Mouse (Mus musculus) testis, adult 2 months (tissue): ENCODE data around the gene Hyal1. TPM values are rescaled to one million over a fixed set of nuclear protein-coding genes. Genes with fewer than 3 reads are reported as not detected.

ENCODE experiments used
- H3K27ac ChIP-seq: fragments of 200-500 bp; 2 replicates; pipeline ENCODE4 v1.5.1; 2012; ENCODE audit warnings: low read depth, low read length; ENCODE audit not compliant: control insufficient read depth, insufficient read depth
- H3K27me3 ChIP-seq: fragments of 200-500 bp; 2 replicates; pipeline ENCODE4 v1.6.1; 2012; ENCODE audit warnings: mild to moderate bottlenecking, low read length, moderate library complexity; ENCODE audit not compliant: control insufficient read depth, insufficient read depth
- H3K36me3 ChIP-seq: fragments of 200-500 bp; 2 replicates; pipeline ENCODE4 v1.6.1; 2012; ENCODE audit warnings: mild to moderate bottlenecking, low read length; ENCODE audit not compliant: control insufficient read depth, insufficient read depth
- H3K4me1 ChIP-seq: fragments of 200-500 bp; 2 replicates; pipeline ENCODE4 v1.6.1; 2012; ENCODE audit warnings: low read length; ENCODE audit not compliant: control insufficient read depth, insufficient read depth
- H3K4me3 ChIP-seq: fragments of 200-500 bp; 2 replicates; pipeline ENCODE4 v1.5.1; 2012; ENCODE audit warnings: low read depth, mild to moderate bottlenecking, low read length, moderate library complexity, mixed read lengths; ENCODE audit not compliant: control insufficient read depth
- CTCF ChIP-seq: fragments of 200-500 bp; IDR thresholded peaks from 2 replicates; pipeline ENCODE4 v1.5.1; 2012; ENCODE audit warnings: low read depth, mild to moderate bottlenecking, inconsistent platforms, low read length, moderate library complexity; ENCODE audit not compliant: control insufficient read depth, insufficient read depth, insufficient replicate concordance
- POLR2A ChIP-seq: fragments of 200-500 bp; IDR thresholded peaks from 2 replicates; pipeline ENCODE4 v1.6.1; 2012; ENCODE audit warnings: low read depth, mild to moderate bottlenecking, inconsistent platforms, low read length, moderate library complexity; ENCODE audit not compliant: control insufficient read depth
- polyA plus RNA-seq: library from polyadenylated mRNA; depleted of rRNA; stranded (reverse); fragments of >200 nt; gene quantifications from 2 replicates; pipeline ENCODE4 v1.2.3, GENCODE M21; 2012

Hyal1 gene
- polyA plus RNA-seq, 1 experiment, result 4.0 TPM

DNA sequence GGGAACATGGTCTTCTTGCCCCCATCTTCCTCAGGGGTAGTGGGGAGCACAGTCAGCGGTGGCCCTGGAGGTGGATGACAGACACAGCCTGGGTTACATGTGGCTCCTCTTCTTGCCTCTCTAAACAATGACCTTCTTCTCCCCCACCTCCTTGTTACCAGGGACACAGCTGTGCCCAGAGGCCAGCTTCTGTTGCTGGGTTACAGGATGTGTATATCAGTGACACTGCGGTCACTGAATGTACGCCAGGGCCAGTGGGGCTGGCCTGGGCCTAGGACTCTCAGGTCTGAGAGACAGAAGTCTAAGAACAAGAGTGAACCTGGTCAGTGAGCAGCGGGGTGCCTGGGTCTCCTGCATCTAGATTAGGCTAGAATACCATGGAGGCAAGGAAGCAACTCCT, 38.3 kb downstream of the Hyal1 start:
- H3K36me3 ChIP-seq, result no peaks in the 10 kb centered on the region
- H3K4me1 ChIP-seq, result peaks cover 11% of the 10 kb centered on the region
- TF ChIP-seq POLR2A, result no peak
- TF ChIP-seq CTCF, result no peak
- no peak overlapping the region for H3K4me3 ChIP-seq
- no peak overlapping the region for H3K27ac ChIP-seq
- H3K27me3 ChIP-seq, result no peaks in the 10 kb centered on the region

DNA sequence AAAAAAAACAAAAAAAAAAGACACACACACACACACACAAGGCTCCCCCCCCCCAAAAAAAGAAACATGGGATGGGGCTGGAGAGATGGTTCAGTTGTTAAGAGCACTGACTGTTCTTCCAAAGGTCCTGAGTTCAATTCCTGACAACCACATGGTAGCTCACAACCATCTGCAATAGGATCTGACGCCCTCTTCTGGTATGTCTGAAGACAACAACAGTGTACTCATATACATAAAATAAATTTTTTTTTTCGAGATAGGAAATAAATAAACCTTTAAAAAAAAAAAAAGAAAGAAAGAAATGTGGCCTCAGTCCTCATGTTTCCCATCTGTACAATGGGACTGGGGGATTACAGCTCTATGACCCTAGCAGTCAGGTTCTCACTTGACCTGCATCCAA, 40.7 kb downstream of the Hyal1 start:
- H3K27ac ChIP-seq, result no peak overlapping the region
- no peaks in the 10 kb centered on the region for H3K27me3 ChIP-seq
- H3K4me3 ChIP-seq, result no peak overlapping the region
- no peaks in the 10 kb centered on the region for H3K36me3 ChIP-seq
- no peaks in the 10 kb centered on the region for H3K4me1 ChIP-seq
- no peak for TF ChIP-seq CTCF
- no peak for TF ChIP-seq POLR2A

DNA sequence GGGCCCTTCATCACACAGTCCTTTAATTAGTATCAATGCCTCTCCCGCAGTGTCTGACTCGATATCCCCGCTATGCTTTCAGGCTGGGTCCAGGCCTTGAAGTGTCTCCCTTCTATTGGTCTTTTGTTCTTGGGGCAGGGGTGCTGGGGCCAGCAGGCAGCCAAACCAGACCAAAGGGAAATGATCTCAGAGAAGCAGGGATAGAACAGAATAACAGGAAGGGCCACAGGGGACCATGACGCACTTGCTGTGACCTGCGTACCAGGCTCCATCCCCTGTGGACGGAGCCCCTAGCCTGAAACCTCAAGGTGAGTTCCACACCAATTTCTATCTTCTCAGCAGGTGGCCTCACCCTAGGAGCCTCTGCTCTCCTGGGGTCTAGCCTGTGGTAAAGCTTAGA, 41.4 kb downstream of the Hyal1 start:
- Histone ChIP-seq H3K4me3 (no peak overlapping the region), H3K36me3 (no peaks in the 10 kb centered on the region), H3K4me1 (no peaks in the 10 kb centered on the region), H3K27ac (no peak overlapping the region), H3K27me3 (no peaks in the 10 kb centered on the region)
- TF ChIP-seq CTCF, result no peak
- TF ChIP-seq POLR2A, result no peak

DNA sequence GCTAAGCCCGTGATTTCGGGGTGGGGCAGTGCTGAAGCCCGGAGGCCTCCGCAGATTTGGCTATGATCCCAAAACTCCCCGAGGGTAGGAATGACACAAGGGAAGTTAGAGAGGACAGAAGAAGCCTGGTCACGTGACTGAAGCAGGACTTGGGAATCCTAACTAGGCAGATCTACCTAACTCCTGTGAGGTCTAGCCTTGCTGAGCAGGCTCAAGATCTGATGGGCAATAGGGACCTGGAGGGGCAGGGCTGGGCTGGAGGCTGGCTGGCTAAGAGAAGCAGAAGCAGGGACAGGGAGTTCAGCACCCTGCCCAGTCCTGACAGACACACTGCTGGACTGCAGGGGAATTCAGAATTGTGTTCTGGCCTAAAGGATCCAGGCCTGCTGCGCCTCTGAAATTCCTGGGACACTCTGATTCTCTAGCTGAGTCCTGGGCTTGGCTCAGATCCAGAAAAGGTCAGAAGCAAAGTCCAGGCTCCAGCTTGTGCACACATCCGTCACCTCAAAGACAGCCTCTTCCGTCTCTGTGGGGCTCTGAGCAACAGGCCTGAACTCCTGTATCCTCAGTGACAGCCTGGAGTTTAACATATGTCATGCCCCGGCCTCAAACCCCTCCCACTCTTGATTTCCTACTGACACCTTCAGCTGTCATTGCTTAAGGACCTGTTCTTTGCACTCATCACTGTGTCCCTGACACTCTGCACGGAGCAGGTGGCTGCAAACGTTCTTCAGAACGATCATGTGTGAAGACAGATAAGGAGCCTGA, 42.2 kb downstream of the Hyal1 start:
- TF ChIP-seq CTCF (no peak), POLR2A (no peak)
- Histone ChIP-seq H3K36me3 (no peaks in the 10 kb centered on the region), H3K27ac (no peak overlapping the region), H3K4me3 (no peak overlapping the region), H3K27me3 (no peaks in the 10 kb centered on the region), H3K4me1 (no peaks in the 10 kb centered on the region)

DNA sequence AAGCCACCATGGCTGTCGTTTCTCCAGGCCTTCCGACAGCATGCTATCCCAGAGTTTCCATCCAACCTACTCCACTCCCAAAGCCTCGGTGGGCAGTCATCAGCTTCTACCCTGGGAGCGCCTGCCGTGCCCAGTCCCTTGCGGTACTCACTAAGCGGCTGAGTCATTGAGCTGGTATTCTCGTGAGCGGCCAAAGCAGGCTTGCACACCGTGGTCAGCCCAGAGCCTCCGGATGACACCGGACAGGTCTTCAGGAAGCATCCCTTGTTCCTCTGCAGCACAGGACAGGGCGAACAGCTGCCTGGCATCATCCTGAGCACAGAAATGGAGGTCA, 42.8 kb downstream of the Hyal1 start:
- Histone ChIP-seq H3K27me3 (no peaks in the 10 kb centered on the region), H3K36me3 (no peaks in the 10 kb centered on the region), H3K4me3 (no peak overlapping the region), H3K27ac (no peak overlapping the region), H3K4me1 (no peaks in the 10 kb centered on the region)
- no peak for TF ChIP-seq POLR2A
- TF ChIP-seq CTCF, result no peak

DNA sequence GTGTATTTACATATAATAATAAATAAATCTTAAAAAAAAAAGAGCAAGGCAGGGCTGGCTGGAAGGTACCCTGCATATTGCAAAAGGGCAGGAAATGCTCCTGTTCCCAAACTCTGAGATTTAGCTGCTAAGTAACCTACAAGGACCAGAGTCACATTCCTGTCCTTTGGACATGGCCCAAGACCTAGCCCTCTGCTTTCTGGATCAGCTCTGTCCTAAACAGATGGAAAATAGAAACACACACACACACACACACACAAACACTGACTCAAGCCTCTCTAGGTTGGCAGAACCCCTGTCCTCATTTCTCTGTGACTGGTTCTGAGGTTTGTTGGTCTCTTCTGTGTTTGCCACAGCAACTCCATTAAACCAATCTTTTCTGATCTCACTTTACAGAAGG, 44.2 kb downstream of the Hyal1 start:
- no peak overlapping the region for H3K4me3 ChIP-seq
- H3K27ac ChIP-seq, result no peak overlapping the region
- no peaks in the 10 kb centered on the region for H3K27me3 ChIP-seq
- no peaks in the 10 kb centered on the region for H3K36me3 ChIP-seq
- no peaks in the 10 kb centered on the region; the same call in 1 of the 2 replicates for H3K4me1 ChIP-seq
- TF ChIP-seq CTCF (no peak), POLR2A (no peak)

DNA sequence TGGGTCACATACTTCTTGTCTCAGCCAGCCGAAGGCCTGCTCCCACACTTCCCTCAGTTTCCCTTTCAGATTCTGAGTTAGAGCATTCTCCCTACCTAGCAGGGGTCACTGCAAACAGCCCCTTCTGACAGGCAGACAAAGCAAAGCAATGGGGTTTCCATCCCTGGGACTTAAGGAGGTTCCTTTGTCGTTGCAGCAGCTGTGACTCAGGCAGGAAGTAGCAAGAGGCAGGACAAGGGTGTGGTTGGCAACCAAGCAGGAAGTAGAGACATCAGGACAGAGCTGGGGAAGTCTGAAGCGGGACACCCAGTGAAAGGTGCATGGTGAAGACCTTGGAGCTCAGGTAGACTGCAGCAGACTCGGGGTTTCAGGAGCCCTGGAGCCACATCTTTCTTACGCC, 47.8 kb downstream of the Hyal1 start:
- H3K27ac ChIP-seq, result no peak overlapping the region
- H3K4me1 ChIP-seq, result peaks cover 16% of the 10 kb centered on the region
- no peak overlapping the region for H3K4me3 ChIP-seq
- H3K27me3 ChIP-seq, result no peaks in the 10 kb centered on the region
- no peak for TF ChIP-seq CTCF
- TF ChIP-seq POLR2A, result no peak
- H3K36me3 ChIP-seq, result no peaks in the 10 kb centered on the region

DNA sequence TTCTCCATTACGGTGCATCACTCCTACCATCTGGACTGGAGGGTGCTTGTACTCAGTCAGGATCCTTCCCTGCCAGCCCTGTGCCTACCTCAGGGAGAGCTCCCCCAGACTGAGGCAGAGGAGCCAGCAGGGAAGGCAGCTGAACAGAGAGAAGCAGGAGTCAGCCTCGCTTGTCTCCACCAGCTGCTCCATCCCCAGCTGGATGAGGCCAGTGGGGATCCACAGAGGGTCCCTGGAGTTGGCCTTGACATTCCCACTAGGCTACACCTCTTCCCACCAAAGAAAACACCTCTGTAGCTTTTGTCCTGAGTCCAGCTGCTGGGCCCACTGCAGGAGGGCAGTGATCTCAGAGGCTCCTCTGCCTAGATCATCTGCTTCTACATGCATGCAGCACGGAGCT, 48.2 kb downstream of the Hyal1 start:
- H3K4me3 ChIP-seq, result no peak overlapping the region
- TF ChIP-seq CTCF (no peak), POLR2A (no peak)
- H3K36me3 ChIP-seq, result no peaks in the 10 kb centered on the region
- H3K27ac ChIP-seq, result no peak overlapping the region
- H3K4me1 ChIP-seq, result peaks cover 19% of the 10 kb centered on the region
- H3K27me3 ChIP-seq, result no peaks in the 10 kb centered on the region
